Mouse (Mus musculus): ENCODE data around the gene Ehd2.

Gene Ehd2

DNA sequence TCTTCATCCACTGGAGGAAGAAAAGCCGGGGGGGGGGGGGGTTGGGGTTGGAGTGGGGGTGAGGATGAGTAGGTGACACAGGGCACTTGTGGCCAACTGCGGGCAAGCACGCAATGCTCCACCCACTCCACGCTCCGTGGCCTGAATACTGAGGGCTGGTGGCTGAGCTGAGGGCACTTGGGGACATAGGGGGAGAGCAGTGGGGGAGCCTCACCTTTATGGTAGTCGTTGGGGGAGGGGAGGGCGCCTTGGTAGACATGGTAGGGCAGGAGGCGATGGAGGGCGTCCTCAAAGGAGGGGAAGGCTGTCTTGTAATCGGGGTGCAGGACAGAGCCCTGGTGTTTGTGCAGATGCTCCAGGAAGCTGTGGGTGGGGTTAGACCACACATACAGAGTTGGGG lies 8.1 kb upstream of the Ehd2 start:
- DNase-seq (ENCODE audit: low read depth, low spot score) = no peak

DNA sequence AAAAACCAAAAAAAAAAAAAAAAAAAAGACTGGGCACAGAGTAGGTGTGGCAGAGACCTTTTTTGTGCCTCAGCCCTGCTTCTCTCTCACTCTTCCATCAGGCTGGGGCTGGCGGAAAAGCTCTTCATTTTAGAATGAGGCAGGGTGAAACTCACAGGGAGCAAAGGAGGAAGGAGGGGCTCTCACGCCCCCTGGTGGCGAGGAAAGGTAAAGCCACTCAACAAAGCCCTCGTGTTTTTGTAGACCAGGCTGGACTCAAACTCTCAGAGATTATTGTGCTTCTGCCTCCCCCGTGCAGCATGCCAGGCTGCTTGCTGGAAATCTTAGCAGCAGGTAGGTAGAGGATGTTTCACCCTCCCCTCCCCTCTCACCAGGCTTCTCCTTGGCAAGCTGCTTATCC lies 7.3 kb upstream of the Ehd2 start:
- DNase-seq (ENCODE audit: low read depth, low spot score) = peak; percentile 71

DNA sequence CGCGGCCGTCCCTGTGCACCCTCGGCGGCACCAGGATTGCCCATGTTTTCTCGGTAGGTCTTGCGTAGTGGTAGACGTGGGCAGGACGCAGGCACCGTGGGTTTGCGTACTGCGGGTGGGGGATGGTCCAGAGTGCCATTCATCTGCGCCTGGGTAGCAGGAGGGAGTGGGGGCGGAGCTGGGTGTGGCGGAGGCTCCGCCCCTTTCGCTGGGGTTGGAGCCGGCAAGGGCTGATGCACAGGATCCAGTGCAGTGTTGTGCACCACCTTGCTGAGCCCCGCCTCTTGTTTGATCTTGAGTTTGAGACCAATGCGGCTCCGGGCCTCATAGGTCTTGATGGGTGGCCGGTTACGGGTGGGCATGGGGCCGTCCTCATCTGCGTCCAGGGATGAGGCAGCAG lies 4.9 kb upstream of the Ehd2 start:
- DNase-seq (ENCODE audit: low read depth, low spot score) = no peak

DNA sequence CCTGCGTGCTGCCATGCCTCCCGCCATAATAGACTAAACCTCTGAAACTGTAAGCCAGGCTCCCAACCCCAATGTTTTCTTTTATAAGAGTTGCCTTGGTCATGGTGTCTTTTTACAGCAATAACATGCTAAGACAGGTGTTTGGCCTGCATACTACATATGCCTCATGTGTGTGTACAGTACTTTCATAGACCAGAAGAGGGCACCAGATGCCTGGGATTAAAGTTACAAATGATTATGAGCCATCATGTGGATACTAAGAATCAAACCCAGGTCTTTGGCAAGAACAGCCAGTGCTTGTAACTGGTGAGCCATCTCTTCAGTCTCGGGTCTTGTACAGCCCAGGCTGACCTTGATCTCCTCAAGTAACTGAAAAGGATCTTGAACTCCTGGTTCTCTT lies 2.3 kb upstream of the Ehd2 start:
- no peak for DNase-seq (ENCODE audit: low read depth, low spot score)

DNA sequence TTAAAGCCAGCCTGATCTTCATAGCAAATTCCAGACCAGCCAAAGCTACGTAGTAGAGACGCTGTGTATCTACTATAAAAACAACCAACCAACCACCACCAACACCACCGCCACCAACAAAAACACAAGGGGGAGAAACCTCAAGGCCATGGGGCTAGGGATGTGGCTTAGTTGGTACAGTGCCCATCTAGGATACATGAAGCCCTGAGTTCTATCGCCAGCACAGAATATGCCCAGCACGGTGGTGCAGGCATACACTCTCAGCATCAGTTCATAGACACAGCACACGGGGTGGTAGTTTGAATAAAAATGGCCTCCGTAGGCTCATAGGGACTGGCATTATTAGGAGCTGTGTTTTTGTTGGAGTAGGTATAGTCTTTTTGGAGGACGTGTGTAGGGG lies 955 bp upstream of the Ehd2 start:
- DNase-seq (ENCODE audit: low read depth, low spot score) = no peak

DNA sequence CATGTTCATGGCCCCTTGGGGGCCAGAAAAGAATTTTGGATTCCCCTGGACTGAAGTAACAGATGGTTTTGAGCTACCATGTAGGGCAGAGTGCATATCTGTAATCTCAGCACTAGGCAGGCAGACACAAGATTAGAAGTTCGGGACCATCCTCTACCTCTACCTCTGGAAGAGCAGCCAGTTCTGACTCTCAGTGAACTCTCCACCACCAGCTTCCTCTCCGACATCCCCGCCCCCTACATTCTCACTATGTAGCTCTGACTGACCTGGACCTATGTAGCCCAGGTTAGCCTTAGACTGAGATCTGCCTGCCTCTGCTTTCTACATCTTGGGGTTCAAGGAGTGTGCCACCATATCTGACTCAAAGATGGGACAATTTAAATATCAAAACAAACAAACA lies 878 bp downstream of the Ehd2 start:
- DNase-seq (ENCODE audit: low read depth, low spot score) = no peak

DNA sequence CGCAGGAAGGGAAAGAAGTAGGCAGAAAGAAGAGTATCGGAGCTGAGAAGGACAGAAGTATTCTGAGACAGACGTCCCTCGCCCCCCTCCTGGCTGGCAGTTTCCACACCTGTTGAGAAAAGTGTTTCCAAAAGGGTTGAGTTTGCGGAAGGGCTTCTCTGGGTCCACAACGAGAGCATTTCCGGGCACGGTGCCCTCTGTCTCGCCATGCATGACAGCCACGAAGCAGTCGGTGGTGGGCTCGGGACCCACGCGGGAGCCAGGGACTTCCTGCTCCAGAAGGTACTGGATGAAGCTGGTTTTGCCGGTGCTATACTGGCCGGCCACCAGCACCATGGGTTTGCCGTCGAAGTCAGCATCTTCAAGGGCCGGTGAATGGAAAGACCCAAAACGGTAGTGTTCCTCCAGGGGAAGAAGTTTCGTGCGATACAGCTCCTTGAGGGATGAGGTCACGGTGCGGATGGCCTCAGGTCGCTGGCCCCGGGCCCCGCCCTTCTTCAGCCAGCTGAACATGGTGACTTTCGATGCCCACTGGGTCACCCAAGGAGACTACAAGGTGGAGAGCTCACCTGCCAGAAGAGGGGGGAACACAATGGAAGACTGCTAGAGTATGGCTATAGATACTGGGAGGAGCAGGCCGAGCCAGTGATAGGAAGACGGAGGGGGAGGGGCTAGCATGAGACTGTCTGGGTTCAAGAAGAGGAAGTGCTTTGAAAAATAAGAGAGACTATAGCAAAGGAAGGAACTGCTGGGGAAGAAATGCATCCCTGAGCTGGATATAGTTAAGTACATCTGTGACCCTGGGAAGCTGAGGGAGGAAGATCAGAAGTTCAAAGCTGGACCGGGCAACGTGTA lies 3.3 kb downstream of the Ehd2 start:
- DNase-seq (ENCODE audit: low read depth, low spot score) = no peak

DNA sequence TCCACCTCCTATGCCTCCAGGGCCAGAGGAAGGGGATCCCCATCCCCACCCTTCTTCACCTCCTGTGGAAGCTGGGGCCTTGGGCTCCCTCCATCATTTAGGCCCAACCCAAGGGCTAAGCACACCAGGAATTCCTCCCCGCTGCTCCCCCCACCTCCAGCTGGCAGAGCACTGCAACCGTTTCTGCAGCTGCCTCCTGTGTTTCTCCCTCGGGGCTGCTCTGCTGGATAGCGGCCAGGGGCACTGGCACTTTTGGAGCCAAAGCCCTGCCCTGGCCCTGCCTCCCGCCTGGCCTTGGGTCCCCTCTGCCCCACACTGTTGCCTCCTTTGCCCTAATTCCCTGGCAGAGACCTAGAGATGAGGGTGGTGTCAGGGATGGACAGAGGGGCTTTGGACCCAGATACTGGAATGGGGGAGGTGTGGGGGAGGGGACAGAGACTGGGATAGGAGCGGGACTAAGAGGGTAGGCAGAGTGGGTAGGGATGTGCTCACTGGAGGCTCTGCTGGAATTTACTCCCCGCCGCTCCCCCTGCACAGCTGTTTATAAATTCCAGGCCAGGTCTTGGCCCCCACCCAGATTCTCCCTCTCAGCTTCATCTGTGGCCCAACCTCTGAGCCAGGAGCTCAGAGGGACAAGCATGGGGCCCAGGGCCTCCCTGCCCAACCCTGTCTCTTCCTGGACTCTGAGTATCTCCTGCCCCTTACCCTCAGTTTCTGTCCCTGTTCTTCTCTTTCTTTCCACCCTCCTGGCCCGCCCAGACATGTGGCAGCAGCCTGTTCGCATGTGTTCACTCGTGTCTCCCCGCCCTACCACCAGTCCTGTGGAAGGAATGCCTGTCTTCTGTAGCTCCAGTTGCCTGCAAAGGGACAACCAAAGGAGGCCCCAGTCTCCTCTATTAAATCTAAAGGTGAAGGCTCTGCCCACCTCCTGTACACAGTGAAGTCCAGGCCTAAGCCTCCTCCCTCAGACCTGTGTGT lies 4.8 kb downstream of the Ehd2 start:
- no peak for DNase-seq (ENCODE audit: low read depth, low spot score)

DNA sequence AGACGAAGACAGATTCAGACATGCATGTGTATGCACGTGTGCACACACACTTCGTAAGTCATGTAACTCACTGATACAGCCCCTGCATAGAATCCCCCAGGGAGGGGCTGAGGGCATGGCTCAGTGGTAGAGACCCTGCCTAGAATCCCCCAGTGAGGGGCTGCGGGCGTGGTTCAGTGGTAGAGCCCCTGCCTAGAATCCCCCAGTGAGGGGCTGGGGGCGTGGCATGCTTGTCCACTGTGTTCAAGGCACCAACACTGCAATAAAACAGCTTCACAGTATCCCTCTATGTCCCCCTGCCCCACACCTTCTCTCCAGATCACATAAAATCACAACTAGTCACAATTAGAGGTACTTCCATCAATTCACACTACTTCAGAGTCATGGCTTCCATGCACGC lies 5.6 kb downstream of the Ehd2 start:
- no peak for DNase-seq (ENCODE audit: low read depth, low spot score)

DNA sequence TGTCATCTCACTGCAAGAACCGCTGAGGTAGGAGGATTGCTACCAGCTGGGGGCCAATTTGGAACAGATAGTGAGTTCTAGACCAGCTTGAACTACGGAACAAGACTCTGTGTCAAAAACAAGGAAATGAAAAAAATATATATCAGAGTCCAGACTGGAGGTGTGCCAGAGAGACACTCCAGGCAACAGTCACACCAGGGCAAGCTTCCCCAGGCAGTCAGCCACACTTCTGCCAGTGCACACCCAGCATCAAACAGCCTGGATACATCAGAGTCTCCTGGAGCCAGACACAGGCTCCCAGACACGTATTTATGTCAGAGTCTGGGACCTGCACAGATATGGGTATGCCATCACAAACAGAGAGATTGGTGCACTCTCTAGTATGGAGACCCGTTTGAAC lies 6.1 kb downstream of the Ehd2 start:
- DNase-seq (ENCODE audit: low read depth, low spot score) = no peak

DNA sequence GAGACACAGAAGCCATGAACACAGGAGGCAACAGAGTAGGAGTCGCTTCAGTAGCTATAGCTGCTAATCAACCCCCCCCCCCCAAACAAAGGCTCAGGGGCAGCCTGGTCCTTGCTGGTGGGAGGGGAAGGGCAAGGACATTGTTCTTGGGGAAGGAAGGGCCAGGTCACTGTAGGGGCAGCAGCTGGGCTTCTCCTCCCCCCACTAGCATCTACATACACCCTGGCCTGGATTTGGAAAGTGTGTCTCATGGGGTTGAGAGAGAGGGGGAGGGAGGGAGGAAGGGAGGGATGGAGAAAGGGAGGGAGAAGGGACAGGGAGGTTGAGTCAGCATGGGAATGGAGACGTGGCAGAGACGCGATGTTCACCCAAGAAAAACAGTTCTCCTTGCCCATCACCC lies 6.7 kb downstream of the Ehd2 start:
- DNase-seq (ENCODE audit: low read depth, low spot score) = no peak

DNA sequence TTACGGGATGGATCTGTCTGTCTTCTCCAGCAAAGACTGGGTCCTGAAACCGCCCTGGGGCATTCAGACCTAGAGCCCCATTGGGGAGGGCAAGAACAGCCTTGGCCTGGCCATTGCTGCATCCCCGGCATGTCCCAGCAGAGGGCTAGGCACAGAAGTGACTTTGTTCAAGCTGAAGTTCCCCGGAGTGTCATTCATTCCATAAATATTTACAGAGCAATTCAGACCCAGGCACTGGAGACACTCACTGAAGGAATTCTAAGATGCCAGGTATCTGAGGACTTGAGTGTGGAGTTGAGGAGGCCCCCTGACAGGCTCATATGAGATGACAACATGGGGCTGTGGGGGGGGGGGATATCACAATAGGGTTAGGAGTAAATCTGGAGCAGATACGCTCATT lies 11.2 kb downstream of the Ehd2 start:
- no peak for DNase-seq (ENCODE audit: low read depth, low spot score)

DNA sequence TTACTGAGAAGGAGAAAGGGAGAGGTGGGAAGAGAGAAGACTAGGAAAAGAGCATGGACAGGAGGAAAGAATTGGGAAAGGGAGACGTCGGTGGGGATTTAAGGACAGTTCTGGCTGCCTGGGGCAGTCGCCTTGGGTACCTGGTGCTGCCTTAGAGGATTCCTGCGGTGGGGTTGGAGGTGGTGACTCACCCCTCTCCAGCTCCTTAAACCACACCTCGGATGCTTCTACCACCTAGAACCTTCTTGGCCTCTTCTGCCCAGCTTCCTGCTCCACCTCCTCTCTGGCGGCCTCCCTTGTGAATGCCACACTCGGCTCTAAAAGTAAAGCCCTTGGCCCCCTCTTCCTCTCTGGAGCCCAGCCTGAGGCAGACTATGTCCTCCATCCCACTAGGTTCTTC lies 11.9 kb downstream of the Ehd2 start:
- no peak for DNase-seq (ENCODE audit: low read depth, low spot score)

DNA sequence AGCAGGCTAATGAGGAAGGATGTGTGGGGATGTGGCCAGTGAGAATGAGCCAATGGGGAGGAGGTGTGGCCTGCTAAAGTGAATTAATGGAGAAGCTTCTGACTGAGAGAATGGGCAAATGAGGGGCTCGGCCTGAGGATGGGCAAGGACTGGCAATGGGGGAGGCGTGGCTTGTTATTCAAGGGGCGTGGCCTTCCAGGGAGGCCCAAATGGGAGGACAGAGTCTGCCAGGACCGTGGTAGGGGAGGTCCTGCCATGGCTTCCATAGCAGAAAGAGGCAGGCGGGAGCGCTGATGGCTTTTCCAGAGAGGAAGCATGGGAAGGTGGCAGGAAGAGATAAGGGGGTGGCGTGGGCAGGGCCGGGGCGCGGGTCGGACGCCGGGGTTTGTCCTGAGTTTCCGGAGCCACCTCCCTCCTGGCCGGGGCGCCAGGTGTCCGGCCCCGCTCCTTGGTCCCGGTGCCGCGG lies 12.4 kb downstream of the Ehd2 start:
- no peak for DNase-seq (ENCODE audit: low read depth, low spot score)

DNA sequence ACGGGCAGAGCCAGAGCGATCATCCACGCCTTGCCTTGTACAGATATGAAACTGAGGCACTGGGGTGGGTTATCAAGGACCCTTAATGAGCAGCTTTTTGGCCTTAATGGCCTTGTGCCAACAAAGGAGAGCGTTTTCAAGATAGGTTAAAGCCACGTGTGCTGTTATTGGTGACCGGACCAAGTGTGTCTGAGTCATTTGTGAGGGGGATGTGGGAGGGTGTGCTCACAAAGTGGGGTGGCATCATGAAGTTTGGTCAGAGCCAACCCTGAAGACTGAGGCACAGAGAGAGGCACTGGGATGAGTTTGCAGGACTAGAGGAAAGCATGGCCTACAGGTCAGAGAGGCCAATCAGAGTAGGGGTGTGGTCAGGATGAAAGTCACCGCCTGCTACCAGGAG lies 12.9 kb downstream of the Ehd2 start:
- DNase-seq (ENCODE audit: low read depth, low spot score) = no peak

DNA sequence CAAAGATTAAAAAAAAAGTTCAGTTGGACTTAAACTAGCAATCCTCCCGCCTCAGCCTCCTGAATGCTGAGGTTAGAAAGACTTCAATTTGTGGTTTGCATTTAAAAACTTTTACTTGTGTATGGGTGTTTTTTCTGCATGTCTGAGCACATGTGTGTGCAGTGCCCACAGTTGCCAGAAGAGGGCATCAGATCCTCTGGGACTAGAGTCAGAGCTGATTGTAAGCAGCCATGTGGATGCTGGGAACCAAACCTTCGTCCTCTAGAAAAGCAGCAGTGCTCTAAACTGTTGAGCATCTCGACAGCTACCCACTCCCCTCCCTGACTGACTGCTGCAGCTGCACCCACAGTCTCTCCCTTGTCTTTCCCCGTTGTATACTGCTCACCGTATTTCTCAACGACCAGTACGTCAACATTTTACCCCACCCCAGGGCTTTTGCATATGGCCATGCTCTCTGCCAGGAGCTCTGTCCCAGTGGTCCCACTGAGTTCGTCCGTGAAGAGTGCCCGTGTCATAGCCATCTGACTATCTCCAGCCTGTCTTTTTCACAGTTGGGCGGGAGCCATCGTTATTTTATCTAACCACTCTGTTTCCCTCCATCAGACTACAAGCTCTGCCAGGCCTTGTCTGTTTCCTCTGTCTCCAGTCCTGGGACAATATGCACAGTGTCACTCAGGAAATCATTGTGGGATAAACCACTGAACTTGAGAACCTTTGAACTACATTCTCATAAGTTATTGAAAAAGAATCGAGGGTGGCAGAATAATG lies 13.9 kb downstream of the Ehd2 start:
- DNase-seq (ENCODE audit: low read depth, low spot score) = peak; percentile 49

DNA sequence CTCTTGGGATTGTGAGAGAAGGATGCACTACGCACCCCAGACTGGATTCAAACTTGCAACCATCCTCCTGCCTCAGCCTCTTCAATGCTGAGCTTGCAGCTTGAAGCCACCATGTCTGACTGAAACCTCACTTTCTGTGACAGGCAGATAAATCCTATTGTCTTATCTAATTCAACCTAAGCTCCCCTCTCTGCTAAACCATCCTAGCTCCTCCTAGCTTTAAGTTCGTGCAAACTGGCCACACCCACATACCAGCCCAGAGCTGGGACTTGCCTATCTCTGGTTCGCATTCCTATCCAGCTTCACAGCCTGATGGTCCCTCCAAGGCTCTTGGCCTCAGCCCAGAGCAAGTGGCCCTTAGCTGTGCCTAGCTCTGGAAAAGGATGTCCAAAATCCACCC lies 15.0 kb downstream of the Ehd2 start:
- no peak for DNase-seq (ENCODE audit: low read depth, low spot score)

DNA sequence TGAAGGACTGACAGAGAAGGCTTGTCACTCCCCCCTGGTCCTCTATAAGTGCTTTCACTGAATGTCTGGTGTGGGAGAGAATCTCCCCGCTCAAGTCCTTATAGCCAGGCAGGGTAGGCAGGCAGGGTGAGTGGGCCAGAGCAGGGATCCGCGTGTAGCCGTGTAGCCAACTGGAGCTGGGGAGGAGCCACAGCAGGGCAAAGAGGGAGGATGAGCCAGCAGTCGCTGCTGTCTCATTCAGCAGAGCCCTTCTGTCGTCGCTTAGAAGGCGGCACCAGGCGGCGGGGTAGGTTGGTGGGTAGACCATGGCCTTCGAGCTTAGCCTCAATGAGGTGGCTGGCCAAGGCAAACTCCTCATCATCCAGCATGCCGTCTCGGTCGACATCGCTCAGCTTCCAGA lies 17.4 kb downstream of the Ehd2 start:
- no peak for DNase-seq (ENCODE audit: low read depth, low spot score)

DNA sequence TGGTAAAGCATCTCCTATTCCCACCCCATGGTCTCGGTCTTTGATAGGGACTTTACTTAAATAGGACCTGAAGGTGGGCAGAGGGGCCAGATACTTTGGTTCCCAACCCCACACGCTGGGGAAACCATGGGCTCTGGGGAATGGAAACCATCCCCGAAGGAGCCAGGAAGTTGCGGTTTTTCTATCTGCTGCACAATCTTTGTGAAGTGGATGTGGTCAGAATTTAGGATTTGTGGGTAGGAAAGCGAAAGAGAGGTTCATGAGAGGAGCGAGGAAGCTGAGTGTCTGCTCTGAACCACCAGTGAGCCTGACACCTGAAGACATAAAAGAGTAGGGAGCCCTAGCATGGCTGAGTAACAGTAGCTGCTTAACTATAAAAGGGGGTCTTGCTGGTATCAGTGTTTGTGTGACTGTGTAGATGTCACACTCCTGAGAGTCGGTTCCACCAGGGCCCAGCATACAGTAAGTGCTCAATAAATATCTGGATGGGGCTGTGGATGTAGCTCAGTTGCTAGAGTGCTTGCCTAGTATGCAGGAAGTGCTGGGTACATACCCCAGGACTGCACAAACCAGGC lies 18.1 kb downstream of the Ehd2 start:
- DNase-seq (ENCODE audit: low read depth, low spot score) = peak; percentile 77

DNA sequence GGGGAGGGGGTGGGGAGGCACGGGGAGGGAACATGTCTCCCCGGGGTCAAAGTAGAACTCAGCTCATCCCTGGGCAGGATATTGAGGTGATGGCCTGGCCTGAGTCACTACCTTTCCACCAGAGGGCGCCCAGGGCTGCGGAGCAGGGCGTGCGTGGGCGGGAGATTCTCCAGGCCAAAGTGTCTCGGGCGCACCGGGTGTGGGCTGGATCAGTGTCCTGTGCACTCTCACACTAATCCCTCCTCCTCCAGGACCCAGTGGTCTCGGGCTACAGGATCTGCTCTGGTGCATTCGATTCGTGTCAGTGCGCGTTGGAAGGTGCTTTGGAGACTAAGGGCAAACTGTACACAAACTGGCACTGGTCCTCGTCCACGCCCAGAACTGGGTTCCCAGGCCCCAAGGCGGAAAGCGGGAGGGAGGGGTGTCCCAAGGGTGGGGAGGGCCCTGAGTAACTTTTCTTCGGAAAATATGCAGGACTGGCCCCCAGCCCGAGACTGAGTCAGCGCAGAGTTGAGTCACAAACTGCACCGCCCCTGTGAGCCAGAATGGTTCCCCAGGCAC lies 18.9 kb downstream of the Ehd2 start:
- peak; percentile 86 for DNase-seq (ENCODE audit: low read depth, low spot score)

DNA sequence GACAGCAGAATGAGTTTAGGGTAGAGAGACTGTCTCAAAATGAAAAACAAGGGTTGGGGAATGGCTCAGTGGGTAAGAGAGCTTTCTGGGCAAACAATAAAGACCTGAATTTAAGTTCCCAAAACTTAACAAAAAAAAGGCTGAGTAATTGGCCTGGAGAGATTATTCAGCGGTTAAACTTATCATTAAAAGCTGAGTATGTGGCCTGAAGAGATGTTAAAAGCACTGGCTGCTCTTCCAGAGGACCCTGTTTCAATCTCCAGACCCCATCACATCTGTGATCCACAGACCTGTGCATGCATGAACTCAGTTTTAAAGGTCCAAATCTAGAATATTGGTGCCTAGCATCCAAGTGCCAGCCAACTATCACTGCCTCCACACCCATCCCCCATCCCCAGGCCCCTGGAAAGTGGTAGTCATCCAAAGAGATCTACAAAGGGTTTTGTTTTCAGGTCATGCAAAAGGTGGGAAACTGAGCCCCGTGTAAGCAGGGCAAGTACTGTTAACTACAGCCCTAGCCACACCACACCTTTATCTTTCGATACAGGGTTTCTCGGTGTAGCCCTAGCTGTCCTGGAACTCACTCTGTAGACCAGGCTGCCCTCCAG lies 19.6 kb downstream of the Ehd2 start:
- DNase-seq (ENCODE audit: low read depth, low spot score) = no peak

Measured in CD4-positive helper T cell, adult 2 months (primary cell).